Mouse (Mus musculus): Measurements from ENCODE around the gene H2-Eb1. TPM values are rescaled to one million over a fixed set of nuclear protein-coding genes. Genes with fewer than 3 reads are reported as not detected.

H2-Eb1 gene
- polyA plus RNA-seq, 1 experiment: 398 TPM

- peak within 1 kb of the TSS; percentile 84 for H3K27ac ChIP-seq (ENCODE audit: insufficient read depth, low read depth, low read length)
- TF ChIP-seq POLR2A (IDR thresholded peaks at IDR 0.05; ENCODE audit: low read depth, low read length): peak; percentile 73; the same call in 1 of the 2 replicates
- no peak for TF ChIP-seq CTCF (IDR thresholded peaks at IDR 0.05; ENCODE audit: extremely low read depth, insufficient read length, insufficient replicate concordance, low read depth, low read length)
- no peaks in the 10 kb centered on the region for H3K27me3 ChIP-seq (ENCODE audit: control insufficient read depth, insufficient read depth, low read length)
- H3K4me3 ChIP-seq (ENCODE audit: low read depth, low read length): peak within 1 kb of the TSS; percentile 79
- peaks cover 14% of the 10 kb centered on the region for H3K36me3 ChIP-seq (ENCODE audit: control insufficient read depth, insufficient read depth, low read length)
- WGBS: 16% methylated on average over 8 of the region's 8 CpGs
- H3K4me1 ChIP-seq (ENCODE audit: control insufficient read depth, insufficient read depth, insufficient read length, low read length): peaks cover 3% of the 10 kb centered on the region; the same call in 1 of the 2 replicates
Observed at GRCm38 (mm10) chr17:34287648-34288047, 18.0 kb upstream of the H2-Eb1 start, which contains the start of gene H2-Aa. Gene H2-Aa, minus strand, starts transcription at chr17:34287823.

- Histone ChIP-seq H3K4me1 (ENCODE audit: control insufficient read depth, insufficient read depth, insufficient read length, low read length) (peaks cover 5% of the 10 kb centered on the region; the same call in 1 of the 2 replicates), H3K27me3 (ENCODE audit: control insufficient read depth, insufficient read depth, low read length) (no peaks in the 10 kb centered on the region), H3K36me3 (ENCODE audit: control insufficient read depth, insufficient read depth, low read length) (peaks cover 10% of the 10 kb centered on the region), H3K4me3 (ENCODE audit: low read depth, low read length) (no peak overlapping the region), H3K27ac (ENCODE audit: insufficient read depth, low read depth, low read length) (peak overlapping the region; percentile 37; the same call in 1 of the 2 replicates)
- WGBS: 74% methylated on average over 3 of the region's 3 CpGs
- TF ChIP-seq CTCF (IDR thresholded peaks at IDR 0.05; ENCODE audit: extremely low read depth, insufficient read length, insufficient replicate concordance, low read depth, low read length): no peak
- TF ChIP-seq POLR2A (IDR thresholded peaks at IDR 0.05; ENCODE audit: low read depth, low read length): no peak
Observed at GRCm38 (mm10) chr17:34288131-34288530, 17.5 kb upstream of the H2-Eb1 start.

DNA sequence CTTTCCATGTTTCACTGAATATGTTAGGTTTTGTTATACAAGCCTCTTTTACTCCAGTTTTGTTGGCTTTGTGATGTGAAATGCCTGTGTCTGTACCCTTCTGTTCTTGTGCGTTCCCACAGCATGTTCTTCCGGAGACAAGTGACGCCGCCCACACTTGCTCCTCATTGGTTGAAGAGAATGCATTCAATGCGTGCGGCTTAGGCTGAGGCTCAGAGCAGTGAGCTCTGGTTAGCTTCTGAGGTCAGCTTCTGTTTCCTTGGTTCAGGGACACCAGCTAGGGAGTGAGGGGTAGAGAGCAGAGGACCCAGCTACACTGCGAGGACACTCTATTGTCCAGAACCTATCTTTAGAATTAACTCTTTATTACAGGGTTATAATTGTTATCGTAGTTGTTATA, 14.1 kb upstream of the H2-Eb1 start:
- Histone ChIP-seq H3K4me1 (ENCODE audit: control insufficient read depth, insufficient read depth, insufficient read length, low read length) (peaks cover 8% of the 10 kb centered on the region; the same call in 1 of the 2 replicates), H3K27ac (ENCODE audit: insufficient read depth, low read depth, low read length) (no peak overlapping the region), H3K36me3 (ENCODE audit: control insufficient read depth, insufficient read depth, low read length) (no peaks in the 10 kb centered on the region), H3K4me3 (ENCODE audit: low read depth, low read length) (no peak overlapping the region), H3K27me3 (ENCODE audit: control insufficient read depth, insufficient read depth, low read length) (no peaks in the 10 kb centered on the region)
- no peak for TF ChIP-seq CTCF (IDR thresholded peaks at IDR 0.05; ENCODE audit: extremely low read depth, insufficient read length, insufficient replicate concordance, low read depth, low read length)
- peak; percentile 54; the same call in 1 of the 2 replicates for TF ChIP-seq POLR2A (IDR thresholded peaks at IDR 0.05; ENCODE audit: low read depth, low read length)
- 13% methylated on average over 8 of the region's 8 CpGs for WGBS

- TF ChIP-seq CTCF (IDR thresholded peaks at IDR 0.05; ENCODE audit: extremely low read depth, insufficient read length, insufficient replicate concordance, low read depth, low read length) (no peak), POLR2A (IDR thresholded peaks at IDR 0.05; ENCODE audit: low read depth, low read length) (no peak)
Observed at GRCm38 (mm10) chr17:34292570-34292969, 13.1 kb upstream of the H2-Eb1 start.

DNA sequence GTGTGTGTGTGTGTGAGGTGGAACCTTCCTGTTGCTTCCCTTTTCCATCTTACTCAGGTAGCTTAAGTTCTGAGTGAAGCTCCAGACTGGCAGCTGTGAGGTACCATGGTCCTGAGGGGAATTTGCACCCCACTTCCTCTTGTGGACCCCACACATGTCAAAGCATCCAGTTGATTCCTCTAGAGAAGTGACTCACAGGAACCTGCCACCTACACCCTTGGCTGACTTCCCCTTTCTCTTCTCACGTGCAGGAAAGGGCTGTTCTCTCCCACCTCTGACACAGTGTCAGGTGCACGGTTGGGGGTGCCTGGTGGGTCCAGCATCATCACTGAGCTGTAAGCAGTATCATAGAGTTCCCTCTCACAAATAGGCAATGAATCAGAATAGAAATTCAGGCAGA, 12.1 kb upstream of the H2-Eb1 start:
- H3K27ac ChIP-seq (ENCODE audit: insufficient read depth, low read depth, low read length): peak overlapping the region; percentile 15; the same call in 1 of the 2 replicates
- no peaks in the 10 kb centered on the region for H3K36me3 ChIP-seq (ENCODE audit: control insufficient read depth, insufficient read depth, low read length)
- H3K4me1 ChIP-seq (ENCODE audit: control insufficient read depth, insufficient read depth, insufficient read length, low read length): peaks cover 6% of the 10 kb centered on the region; the same call in 1 of the 2 replicates
- H3K4me3 ChIP-seq (ENCODE audit: low read depth, low read length): no peak overlapping the region
- no peaks in the 10 kb centered on the region for H3K27me3 ChIP-seq (ENCODE audit: control insufficient read depth, insufficient read depth, low read length)
- WGBS: 32% methylated on average over 2 of the region's 2 CpGs
- TF ChIP-seq POLR2A (IDR thresholded peaks at IDR 0.05; ENCODE audit: low read depth, low read length) (no peak), CTCF (IDR thresholded peaks at IDR 0.05; ENCODE audit: extremely low read depth, insufficient read length, insufficient replicate concordance, low read depth, low read length) (no peak)

More at GRCm38 (mm10) chr17:34292570-34292969, 13.1 kb upstream of the H2-Eb1 start:
- Histone ChIP-seq H3K4me1 (ENCODE audit: control insufficient read depth, insufficient read depth, insufficient read length, low read length) (peaks cover 6% of the 10 kb centered on the region; the same call in 1 of the 2 replicates), H3K27me3 (ENCODE audit: control insufficient read depth, insufficient read depth, low read length) (no peaks in the 10 kb centered on the region), H3K4me3 (ENCODE audit: low read depth, low read length) (no peak overlapping the region), H3K27ac (ENCODE audit: insufficient read depth, low read depth, low read length) (peak overlapping the region; percentile 66), H3K36me3 (ENCODE audit: control insufficient read depth, insufficient read depth, low read length) (no peaks in the 10 kb centered on the region)
- WGBS: 80% methylated on average over 4 of the region's 4 CpGs

- Histone ChIP-seq H3K4me1 (ENCODE audit: control insufficient read depth, insufficient read depth, insufficient read length, low read length) (peaks cover 6% of the 10 kb centered on the region; the same call in 1 of the 2 replicates), H3K36me3 (ENCODE audit: control insufficient read depth, insufficient read depth, low read length) (no peaks in the 10 kb centered on the region), H3K4me3 (ENCODE audit: low read depth, low read length) (no peak overlapping the region), H3K27ac (ENCODE audit: insufficient read depth, low read depth, low read length) (no peak overlapping the region), H3K27me3 (ENCODE audit: control insufficient read depth, insufficient read depth, low read length) (no peaks in the 10 kb centered on the region)
- WGBS: 74% methylated on average over 4 of the region's 4 CpGs
- no peak for TF ChIP-seq POLR2A (IDR thresholded peaks at IDR 0.05; ENCODE audit: low read depth, low read length)
- TF ChIP-seq CTCF (IDR thresholded peaks at IDR 0.05; ENCODE audit: extremely low read depth, insufficient read length, insufficient replicate concordance, low read depth, low read length): no peak
Observed at GRCm38 (mm10) chr17:34294249-34294648, 11.4 kb upstream of the H2-Eb1 start.

GRCm38 (mm10) chr17:34295307-34295706, 10.4 kb upstream of the H2-Eb1 start:
- Histone ChIP-seq H3K27me3 (ENCODE audit: control insufficient read depth, insufficient read depth, low read length) (no peaks in the 10 kb centered on the region), H3K4me1 (ENCODE audit: control insufficient read depth, insufficient read depth, insufficient read length, low read length) (peaks cover 8% of the 10 kb centered on the region), H3K27ac (ENCODE audit: insufficient read depth, low read depth, low read length) (no peak overlapping the region), H3K36me3 (ENCODE audit: control insufficient read depth, insufficient read depth, low read length) (no peaks in the 10 kb centered on the region), H3K4me3 (ENCODE audit: low read depth, low read length) (no peak overlapping the region)
- TF ChIP-seq POLR2A (IDR thresholded peaks at IDR 0.05; ENCODE audit: low read depth, low read length): no peak
- TF ChIP-seq CTCF (IDR thresholded peaks at IDR 0.05; ENCODE audit: extremely low read depth, insufficient read length, insufficient replicate concordance, low read depth, low read length): no peak
